Comparison of ENCODE assay signal across 35 mouse cellular contexts in the genomic region with DNA sequence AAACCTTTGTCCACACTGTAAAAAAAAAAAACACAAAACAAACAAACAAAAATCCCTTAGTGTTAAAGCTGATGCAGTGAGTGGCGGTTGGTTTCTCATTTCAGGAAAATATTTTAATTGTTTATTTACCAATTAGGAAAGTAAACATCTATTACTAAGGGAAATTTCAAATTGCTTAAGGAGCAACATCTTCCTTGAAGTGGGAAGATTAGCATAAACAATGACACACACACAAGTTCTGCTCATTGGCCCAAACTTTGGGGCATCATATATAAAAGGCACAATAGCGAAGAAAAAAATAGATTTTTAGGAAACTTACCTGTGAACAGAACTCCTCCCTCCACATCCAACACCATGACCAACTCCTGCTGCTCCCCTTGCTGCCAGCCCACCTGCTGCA. TPM values are rescaled to one million over a fixed set of nuclear protein-coding genes. Genes with fewer than 3 reads are reported as not detected.
"Had no signal": no experiment of that assay in that cellular context is flagged by ENCODE, and none has a peak within 500 bp of the region (broad histone marks: within the 10 kb centered on the region; RNA-seq: fewer than 3 reads in every experiment).

A gene (plus strand): TSS at position 301 of the 400 bp plus-strand sequence.

- H3K4me1 ChIP-seq: embryonic facial prominence, embryonic 10.5 days; embryonic facial prominence, embryonic 12.5 days; embryonic facial prominence, embryonic 13.5 days; embryonic facial prominence, embryonic 15.5 days; forebrain, embryonic 10.5 days; forebrain, embryonic 12.5 days; forebrain, embryonic 15.5 days had no signal

- H3K4me3 ChIP-seq: embryonic facial prominence, embryonic 10.5 days; embryonic facial prominence, embryonic 12.5 days; embryonic facial prominence, embryonic 13.5 days; embryonic facial prominence, embryonic 15.5 days; erythroblast, embryonic 14.5 days; forebrain, embryonic 10.5 days; forebrain, embryonic 12.5 days; forebrain, embryonic 13.5 days; forebrain, embryonic 15.5 days; gastrocnemius, adult 2 months; heart, adult 2 months had no signal

- H3K27ac ChIP-seq: embryonic facial prominence, embryonic 10.5 days; embryonic facial prominence, embryonic 12.5 days; embryonic facial prominence, embryonic 13.5 days; embryonic facial prominence, embryonic 15.5 days; forebrain, embryonic 10.5 days; forebrain, embryonic 12.5 days; forebrain, embryonic 13.5 days; forebrain, embryonic 15.5 days; gastrocnemius, adult 2 months; heart, adult 2 months had no signal

- H3K36me3 ChIP-seq: embryonic facial prominence, embryonic 10.5 days; embryonic facial prominence, embryonic 12.5 days; embryonic facial prominence, embryonic 13.5 days; embryonic facial prominence, embryonic 15.5 days; forebrain, embryonic 10.5 days; forebrain, embryonic 12.5 days; forebrain, embryonic 15.5 days had no signal

- H3K9me3 ChIP-seq: embryonic facial prominence, embryonic 10.5 days; embryonic facial prominence, embryonic 12.5 days; embryonic facial prominence, embryonic 13.5 days; embryonic facial prominence, embryonic 15.5 days; forebrain, embryonic 10.5 days; forebrain, embryonic 12.5 days; forebrain, embryonic 13.5 days; forebrain, embryonic 15.5 days had no signal

- H3K27me3 ChIP-seq: embryonic facial prominence, embryonic 12.5 days; embryonic facial prominence, embryonic 13.5 days; embryonic facial prominence, embryonic 15.5 days; forebrain, embryonic 12.5 days; forebrain, embryonic 13.5 days; forebrain, embryonic 15.5 days had no signal

- DNase-seq: cerebellum, adult 2 months; cerebellum, adult 8-10 months; cerebellum, adult 9-10 months; cerebellum, adult 9-11 months; cerebellum, postnatal 10 days; cerebellum, postnatal 14 days; cerebellum, postnatal 25 days; cerebellum, postnatal 36 days; embryo, embryonic 11 days; forebrain, postnatal 0 days; gastrocnemius, adult 2 months; gastrocnemius, postnatal 10 days; gastrocnemius, postnatal 14 days; gastrocnemius, postnatal 25 days; gastrocnemius, postnatal 36 days; heart, adult 11 months; heart, adult 18-20 months; heart, adult 2 months had no signal

- H3K9ac ChIP-seq: embryonic facial prominence, embryonic 12.5 days; embryonic facial prominence, embryonic 13.5 days; embryonic facial prominence, embryonic 15.5 days; forebrain, embryonic 12.5 days; forebrain, embryonic 13.5 days; forebrain, embryonic 15.5 days; forebrain, postnatal 0 days had no signal

- H3K4me2 ChIP-seq: embryonic facial prominence, embryonic 12.5 days; embryonic facial prominence, embryonic 13.5 days; embryonic facial prominence, embryonic 15.5 days; forebrain, embryonic 12.5 days; forebrain, embryonic 13.5 days; forebrain, embryonic 15.5 days had no signal

- ATAC-seq: forebrain, embryonic 13.5 days; forebrain, embryonic 14.5 days; forebrain, embryonic 15.5 days; forebrain, embryonic 16.5 days; forebrain, postnatal 0 days had no signal

RNA-seq across cellular contexts. Expression of the gene that starts here (rescaled TPM):
- polyA plus RNA-seq: cerebellum, adult 2 months; cortical plate, adult 2 months; embryonic facial prominence, embryonic 10.5 days; embryonic facial prominence, embryonic 11.5 days; embryonic facial prominence, embryonic 12.5 days; embryonic facial prominence, embryonic 13.5 days; embryonic facial prominence, embryonic 14.5 days; forebrain, embryonic 10.5 days; forebrain, embryonic 11.5 days; forebrain, embryonic 12.5 days; forebrain, embryonic 13.5 days; forebrain, embryonic 14.5 days; forebrain, embryonic 15.5 days; forebrain, embryonic 16.5 days; forebrain, postnatal 0 days; frontal cortex, adult 2 months; gonadal fat pad, adult 2 months; heart, adult 2 months had no signal
